Mouse (Mus musculus): Measurements from ENCODE around the gene 1700047I17Rik2.
"Not testable (repeated sequence)": the region's sequence is repeated elsewhere in the genome, so short reads cannot be mapped to it uniquely, and the experiment has no call there.

DNA sequence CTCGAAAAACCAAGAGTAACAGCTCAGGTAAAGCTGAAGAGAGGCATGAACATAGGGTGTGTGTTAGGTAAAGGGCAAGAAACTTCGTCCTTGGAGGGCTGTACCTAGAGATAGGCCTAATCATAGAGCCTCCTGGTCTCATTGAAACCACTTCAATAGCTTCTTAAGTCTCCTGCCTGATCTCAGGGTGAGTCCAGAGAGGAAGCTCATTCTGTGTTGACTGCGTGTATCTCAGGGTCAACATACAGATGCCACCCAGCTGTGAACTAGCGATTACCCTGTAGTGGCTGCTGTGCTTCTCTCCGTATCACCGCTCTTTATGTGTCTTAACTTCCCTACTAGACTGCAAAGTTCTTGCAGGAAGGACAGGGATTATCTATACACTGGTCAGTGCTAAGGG is 13.6 kb downstream of the 1700047I17Rik2 start:
- not testable (repeated sequence) for TF ChIP-seq GATA1 (IDR thresholded peaks at IDR 0.05; ENCODE audit: borderline replicate concordance, low read length); CTCF (IDR thresholded peaks at IDR 0.05; ENCODE audit: low read depth, low read length); TAL1 (conservative IDR thresholded peaks at IDR 0.05; ENCODE audit: low read depth, low read length); POLR2AphosphoS5 (IDR thresholded peaks at IDR 0.05; ENCODE audit: insufficient replicate concordance, low read depth, low read length)

All from G1E (cell line).